In the genomic region with DNA sequence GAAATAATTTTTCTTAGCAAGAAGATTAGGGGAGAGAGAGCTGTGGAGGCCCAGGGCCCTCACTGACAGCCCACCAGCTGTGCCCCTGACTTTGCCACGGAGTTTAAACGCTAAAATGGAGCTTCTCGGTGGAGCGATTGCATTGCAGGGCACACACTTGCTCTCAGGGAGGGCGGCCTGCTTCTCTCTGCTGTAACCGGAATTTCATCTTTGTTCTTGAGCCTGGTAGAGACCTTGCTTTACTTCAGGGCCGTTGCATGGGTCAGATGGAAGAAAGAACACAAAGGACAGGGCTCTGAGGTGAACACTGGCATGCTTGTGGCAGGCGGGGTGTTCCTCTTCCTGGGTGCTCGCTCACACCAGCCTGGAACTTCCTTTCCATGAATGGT, we compare ENCODE assay signal across 8 mouse cellular contexts.
DNase-seq lines count a peak whose midpoint lies in the region; ATAC-seq and TF ChIP-seq lines count a peak whose summit lies in the region.

No protein-coding gene starts in this region.

- peak overlapping the region; percentile 49 for H3K27ac ChIP-seq in heart, embryonic 12.5 days (ENCODE audit: poor library complexity, severe bottlenecking)
- H3K27ac ChIP-seq in heart, postnatal 0 days (ENCODE audit: low read depth), result peak overlapping the region; percentile 50; the same call in 1 of the 2 replicates
- H3K27ac ChIP-seq in midbrain, embryonic 12.5 days (replicated peaks), result peak overlapping the region; percentile 39; the same call in 1 of the 2 replicates

- no peaks in the 10 kb centered on the region for H3K9me3 ChIP-seq in heart, embryonic 12.5 days (replicated peaks)
- H3K9me3 ChIP-seq in heart, postnatal 0 days (replicated peaks; ENCODE audit: control insufficient read depth, low read length), result no peaks in the 10 kb centered on the region
- H3K9me3 ChIP-seq in midbrain, embryonic 12.5 days, result no peaks in the 10 kb centered on the region

- no peak overlapping the region for H3K4me3 ChIP-seq in heart, embryonic 12.5 days
- no peak overlapping the region for H3K4me3 ChIP-seq in heart, postnatal 0 days (ENCODE audit: low read depth, low read length)
- no peak overlapping the region for H3K4me3 ChIP-seq in midbrain, embryonic 12.5 days

- H3K4me2 ChIP-seq in heart, embryonic 12.5 days, result peak overlapping the region; percentile 11
- H3K4me2 ChIP-seq in heart, postnatal 0 days (ENCODE audit: low read depth, low read length), result no peak overlapping the region
- peak overlapping the region; percentile 14; the same call in 1 of the 2 replicates for H3K4me2 ChIP-seq in midbrain, embryonic 12.5 days (replicated peaks)

- no peak for TF ChIP-seq CTCF in heart, postnatal 0 days (IDR thresholded peaks at IDR 0.05; ENCODE audit: low read depth)

- no peak for DNase-seq in heart, postnatal 4 days
- DNase-seq in embryo, embryonic 10.5 days (ENCODE audit: low spot score), result peak; percentile 60
- DNase-seq in heart, postnatal 0 days (ENCODE audit: low spot score), result no peak
- DNase-seq in ovary, postnatal 10 days (ENCODE audit: low spot score), result no peak
- no peak for DNase-seq in right cerebral cortex, postnatal 36 days (ENCODE audit: low spot score in 2 of 2)

- no peak overlapping the region for H3K9ac ChIP-seq in heart, embryonic 12.5 days
- no peak overlapping the region; the same call in 1 of the 2 replicates for H3K9ac ChIP-seq in heart, postnatal 0 days (replicated peaks; ENCODE audit: low read depth, low read length)
- no peak overlapping the region for H3K9ac ChIP-seq in midbrain, embryonic 12.5 days (replicated peaks)

- no peak for ATAC-seq in heart, embryonic 12.5 days (ENCODE audit: insufficient number of reproducible peaks, low FRiP score)
- no peak for ATAC-seq in heart, postnatal 0 days (ENCODE audit: insufficient read depth, low read depth)
- ATAC-seq in midbrain, embryonic 12.5 days (ENCODE audit: low FRiP score, low read depth), result peak; percentile 44; the same call in 1 of the 2 replicates
- no peak for ATAC-seq in inflammation-experienced regulatory T-cells, adult 6 months

- H3K4me1 ChIP-seq in heart, embryonic 12.5 days (replicated peaks), result peaks cover 71% of the 10 kb centered on the region
- H3K4me1 ChIP-seq in heart, postnatal 0 days (ENCODE audit: control insufficient read depth, insufficient read depth), result peaks cover 18% of the 10 kb centered on the region
- peaks cover 23% of the 10 kb centered on the region for H3K4me1 ChIP-seq in midbrain, embryonic 12.5 days

- no peaks in the 10 kb centered on the region for H3K27me3 ChIP-seq in heart, embryonic 12.5 days (replicated peaks)
- H3K27me3 ChIP-seq in heart, postnatal 0 days (ENCODE audit: control insufficient read depth, insufficient read depth, low read length), result no peaks in the 10 kb centered on the region
- H3K27me3 ChIP-seq in midbrain, embryonic 12.5 days, result no peaks in the 10 kb centered on the region

- TF ChIP-seq EP300 in heart, postnatal 0 days (IDR thresholded peaks at IDR 0.05; ENCODE audit: low read depth), result no peak

- H3K36me3 ChIP-seq in heart, embryonic 12.5 days, result 0 out of 2 replicates have a peak, but pooled peaks cover 4% of the 10 kb centered on the region
- H3K36me3 ChIP-seq in heart, postnatal 0 days (replicated peaks; ENCODE audit: control insufficient read depth, insufficient read depth, low read length), result no peaks in the 10 kb centered on the region
- H3K36me3 ChIP-seq in midbrain, embryonic 12.5 days, result no peaks in the 10 kb centered on the region

- 30% methylated on average over 9 of the region's 9 CpGs for WGBS in heart, embryonic 12.5 days
- 55% methylated on average over 9 of the region's 9 CpGs for WGBS in heart, postnatal 0 days
- WGBS in midbrain, embryonic 12.5 days, result 13% methylated on average over 9 of the region's 9 CpGs
